Mouse (Mus musculus) testis, adult 2 months (tissue): ENCODE measurements around the gene Lrrc28.

Experiments
- CTCF ChIP-seq: fragments of 200-500 bp; IDR thresholded peaks from 2 replicates; pipeline ENCODE4 v1.5.1; 2012; ENCODE audit warnings: low read depth, mild to moderate bottlenecking, inconsistent platforms, low read length, moderate library complexity; ENCODE audit not compliant: control insufficient read depth, insufficient read depth, insufficient replicate concordance
- POLR2A ChIP-seq: fragments of 200-500 bp; IDR thresholded peaks from 2 replicates; pipeline ENCODE4 v1.6.1; 2012; ENCODE audit warnings: low read depth, mild to moderate bottlenecking, inconsistent platforms, low read length, moderate library complexity; ENCODE audit not compliant: control insufficient read depth

GRCm38 (mm10) chr7:67543641-67544040 lies 101.4 kb downstream of the Lrrc28 start:
- TF ChIP-seq CTCF = no peak
- no peak for TF ChIP-seq POLR2A
